9 mouse cellular contexts compared by ENCODE assay signal in the genomic region with DNA sequence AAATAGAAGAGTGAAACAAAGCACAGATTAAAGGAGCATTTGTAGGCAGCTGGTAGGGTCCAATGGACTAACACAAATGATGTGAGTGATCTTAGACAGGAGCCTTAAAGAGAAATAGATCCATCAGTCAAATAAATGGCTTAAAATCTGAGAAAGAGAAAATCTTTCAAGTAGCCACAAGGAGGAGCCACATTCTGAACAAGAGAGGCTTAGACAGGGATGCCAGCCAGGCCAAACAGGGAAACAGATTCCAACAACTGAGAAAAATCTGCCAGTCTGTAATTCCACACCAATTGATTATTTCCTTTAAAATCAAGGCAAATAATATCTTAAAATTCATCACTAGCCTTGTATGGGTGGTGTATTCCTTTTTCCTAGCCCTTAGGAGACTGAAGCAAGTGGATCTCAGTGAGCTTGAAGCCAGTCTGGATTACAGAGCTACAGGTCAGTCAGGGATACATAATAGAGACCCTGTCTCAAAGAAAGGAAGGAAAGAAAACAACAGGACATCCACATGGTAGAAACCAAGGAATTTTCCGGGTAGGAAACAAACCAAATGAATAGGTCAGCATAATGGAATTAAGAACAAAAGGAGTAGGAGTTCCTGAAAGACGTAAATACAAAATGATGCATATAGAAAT. TPM values are rescaled to one million over a fixed set of nuclear protein-coding genes. Genes with fewer than 3 reads are reported as not detected.
DNase-seq lines count a peak whose midpoint lies in the region; ATAC-seq lines count a peak whose summit lies in the region.
"Had no signal": no experiment of that assay in that cellular context is flagged by ENCODE, and none has a peak within 500 bp of the region (broad histone marks: within the 10 kb centered on the region; RNA-seq: fewer than 3 reads in every experiment).

No protein-coding gene starts in this region.

- no peak overlapping the region for H3K4me2 ChIP-seq in limb, embryonic 13.5 days (replicated peaks)
- H3K4me2 ChIP-seq: embryonic facial prominence, embryonic 15.5 days; limb, embryonic 12.5 days had no signal

- no peaks in the 10 kb centered on the region for H3K27me3 ChIP-seq in limb, embryonic 13.5 days
- no peaks in the 10 kb centered on the region for H3K27me3 ChIP-seq in limb, embryonic 10.5 days (ENCODE audit: low read depth, poor library complexity, severe bottlenecking)
- H3K27me3 ChIP-seq: embryonic facial prominence, embryonic 15.5 days; limb, embryonic 12.5 days had no signal

- peaks cover 18% of the 10 kb centered on the region for H3K36me3 ChIP-seq in limb, embryonic 13.5 days
- H3K36me3 ChIP-seq in limb, embryonic 10.5 days, result peaks cover 14% of the 10 kb centered on the region

- H3K9me3 ChIP-seq in limb, embryonic 13.5 days, result no peaks in the 10 kb centered on the region
- H3K9me3 ChIP-seq in limb, embryonic 10.5 days (replicated peaks), result no peaks in the 10 kb centered on the region
- H3K9me3 ChIP-seq: embryonic facial prominence, embryonic 15.5 days; limb, embryonic 12.5 days had no signal

- no peak overlapping the region for H3K9ac ChIP-seq in limb, embryonic 13.5 days
- H3K9ac ChIP-seq: embryonic facial prominence, embryonic 15.5 days; limb, embryonic 12.5 days had no signal

- no peak overlapping the region for H3K27ac ChIP-seq in limb, embryonic 13.5 days
- H3K27ac ChIP-seq in limb, embryonic 10.5 days, result no peak overlapping the region
- H3K27ac ChIP-seq: embryonic facial prominence, embryonic 15.5 days; limb, embryonic 12.5 days had no signal

- peak; percentile 28; the same call in 1 of the 2 replicates for ATAC-seq in limb, embryonic 13.5 days (ENCODE audit: low FRiP score, low read depth)

- DNase-seq in limb, embryonic 10.5 days (ENCODE audit: low spot score), result no peak
- DNase-seq in brain, adult 2 months (ENCODE audit: low read depth, low spot score), result peak; percentile 76
- DNase-seq in embryo, embryonic 10.5 days (ENCODE audit: low spot score), result peak; percentile 44
- DNase-seq in kidney, postnatal 36 days, result peak; percentile 11 to 42
- DNase-seq in naive thymus-derived CD4-positive, alpha-beta T cell, adult 2 months (ENCODE audit: low read depth), result peak; percentile 39
- DNase-seq in testis, postnatal 14 days (ENCODE audit: low spot score), result no peak

- 89% methylated on average over 2 of the region's 2 CpGs for WGBS in limb, embryonic 13.5 days
- 96% methylated on average over 2 of the region's 2 CpGs for WGBS in limb, embryonic 10.5 days

- no peak overlapping the region for H3K4me3 ChIP-seq in limb, embryonic 13.5 days
- H3K4me3 ChIP-seq in limb, embryonic 10.5 days, result no peak overlapping the region
- H3K4me3 ChIP-seq: embryonic facial prominence, embryonic 15.5 days; limb, embryonic 12.5 days had no signal

- peaks cover 11% of the 10 kb centered on the region for H3K4me1 ChIP-seq in limb, embryonic 13.5 days
- H3K4me1 ChIP-seq in limb, embryonic 10.5 days, result no peaks in the 10 kb centered on the region; the same call in 1 of the 2 replicates
- H3K4me1 ChIP-seq: limb, embryonic 12.5 days had no signal

RNA-seq across cellular contexts. Expression of a gene that starts 26.8 kb away (rescaled TPM):
- polyA plus RNA-seq in limb, embryonic 13.5 days (2015; fragmentation: Nextera tagmentation; extraction: Ambion mirVana), result 0.19 and 0.34 TPM in 2 replicates
- 0.24 and 0.49 TPM in 2 replicates for polyA plus RNA-seq in limb, embryonic 10.5 days (2016; fragmentation: Nextera tagmentation; extraction: Ambion mirVana)

RNA-seq across cellular contexts. Expression of a gene that starts 33.4 kb away (rescaled TPM):
- polyA plus RNA-seq in limb, embryonic 13.5 days (2015; fragmentation: Nextera tagmentation; extraction: Ambion mirVana), result 74.4 and 77.9 TPM in 2 replicates
- 60.5 and 70.4 TPM in 2 replicates for polyA plus RNA-seq in limb, embryonic 10.5 days (2016; fragmentation: Nextera tagmentation; extraction: Ambion mirVana)

RNA-seq across cellular contexts. Expression of a gene that starts 49.3 kb away (rescaled TPM):
- 0.33 and 0.45 TPM in 2 replicates for polyA plus RNA-seq in limb, embryonic 13.5 days (2015; fragmentation: Nextera tagmentation; extraction: Ambion mirVana)
- polyA plus RNA-seq in limb, embryonic 10.5 days (2016; fragmentation: Nextera tagmentation; extraction: Ambion mirVana), result 0.26 and 0.31 TPM in 2 replicates

RNA-seq across cellular contexts. Expression of a gene that starts 54.2 kb away (rescaled TPM):
- 5.4 and 5.8 TPM in 2 replicates for polyA plus RNA-seq in limb, embryonic 13.5 days (2015; fragmentation: Nextera tagmentation; extraction: Ambion mirVana)
- polyA plus RNA-seq in limb, embryonic 10.5 days (2016; fragmentation: Nextera tagmentation; extraction: Ambion mirVana), result 1.1 and 2.7 TPM in 2 replicates

Comparison
In these comparisons a context has a peak if more than half of its experiments do, and no peak if none do; other contexts are left out.
1. DNase-seq: peak in brain, adult 2 months (single experiment), embryo, embryonic 10.5 days (single experiment), kidney, postnatal 36 days (2 of 2) and naive thymus-derived CD4-positive, alpha-beta T cell, adult 2 months (single experiment); none in limb, embryonic 10.5 days (single experiment) and testis, postnatal 14 days (single experiment).